Mouse (Mus musculus): ENCODE data around the gene Tsacc. TPM values are rescaled to one million over a fixed set of nuclear protein-coding genes. Genes with fewer than 3 reads are reported as not detected.
"Not testable (repeated sequence)": the region's sequence is repeated elsewhere in the genome, so short reads cannot be mapped to it uniquely, and the experiment has no call there.

Gene Tsacc
- total RNA-seq, 1 experiment from 2014 or later = not detected

- ATAC-seq (replicated peaks; ENCODE audit: insufficient number of reproducible peaks, low FRiP score, low TSS enrichment, poor library complexity, severe bottlenecking) = no peak
Measured at GRCm38 (mm10) chr3:88287110-88287509, 9.7 kb downstream of the Tsacc start, which contains the start of gene Gm38392. Gm38392 (minus strand) TSS chr3:88287210.

- ATAC-seq (replicated peaks; ENCODE audit: insufficient number of reproducible peaks, low FRiP score, low TSS enrichment, poor library complexity, severe bottlenecking) = not testable (repeated sequence)
Measured at GRCm38 (mm10) chr3:88285565-88285895, 11.3 kb downstream of the Tsacc start.

GRCm38 (mm10) chr3:88284815-88285564, 11.8 kb downstream of the Tsacc start:
- ATAC-seq (replicated peaks; ENCODE audit: insufficient number of reproducible peaks, low FRiP score, low TSS enrichment, poor library complexity, severe bottlenecking) = not testable (repeated sequence)

DNA sequence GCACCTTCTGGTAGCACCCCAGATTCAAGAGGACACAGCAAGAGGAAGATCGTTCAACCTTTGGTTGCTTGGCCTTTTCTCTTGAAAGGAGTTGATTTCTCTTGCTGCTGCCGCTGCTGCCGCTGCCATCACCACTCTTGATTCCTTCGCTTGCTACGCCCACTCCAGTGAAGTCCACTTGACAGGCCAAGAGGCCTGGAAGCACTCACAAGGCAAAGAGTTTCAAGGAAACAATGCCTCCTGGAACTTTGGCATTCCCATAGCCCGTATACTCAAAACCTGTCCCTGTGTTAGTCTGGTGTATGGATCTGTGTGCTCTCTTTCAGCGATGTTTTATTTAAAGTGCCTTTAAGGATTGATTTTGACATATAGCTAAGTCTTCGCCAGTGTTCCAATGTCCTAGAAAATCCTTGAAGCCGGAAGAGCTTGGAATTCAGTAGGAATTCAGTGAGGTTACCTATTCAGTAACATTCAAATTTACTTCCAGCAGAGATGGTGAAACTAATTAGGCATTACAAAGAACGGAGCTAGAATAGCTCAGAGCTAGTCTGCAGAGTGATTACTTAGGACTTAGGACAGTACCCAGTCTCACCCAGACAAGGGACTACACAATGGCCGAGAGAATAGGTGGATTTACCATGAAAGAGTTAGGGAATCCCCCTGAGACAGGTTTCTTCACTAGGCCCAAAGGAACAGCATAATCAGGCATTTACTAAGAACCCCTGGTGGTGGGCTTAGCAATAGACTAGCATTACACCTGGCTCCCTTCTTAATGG, 15.5 kb downstream of the Tsacc start:
- not testable (repeated sequence) for ATAC-seq (replicated peaks; ENCODE audit: insufficient number of reproducible peaks, low FRiP score, low TSS enrichment, poor library complexity, severe bottlenecking)

GRCm38 (mm10) chr3:88280035-88280434, 16.8 kb downstream of the Tsacc start:
- no peak for ATAC-seq (replicated peaks; ENCODE audit: insufficient number of reproducible peaks, low FRiP score, low TSS enrichment, poor library complexity, severe bottlenecking)

DNA sequence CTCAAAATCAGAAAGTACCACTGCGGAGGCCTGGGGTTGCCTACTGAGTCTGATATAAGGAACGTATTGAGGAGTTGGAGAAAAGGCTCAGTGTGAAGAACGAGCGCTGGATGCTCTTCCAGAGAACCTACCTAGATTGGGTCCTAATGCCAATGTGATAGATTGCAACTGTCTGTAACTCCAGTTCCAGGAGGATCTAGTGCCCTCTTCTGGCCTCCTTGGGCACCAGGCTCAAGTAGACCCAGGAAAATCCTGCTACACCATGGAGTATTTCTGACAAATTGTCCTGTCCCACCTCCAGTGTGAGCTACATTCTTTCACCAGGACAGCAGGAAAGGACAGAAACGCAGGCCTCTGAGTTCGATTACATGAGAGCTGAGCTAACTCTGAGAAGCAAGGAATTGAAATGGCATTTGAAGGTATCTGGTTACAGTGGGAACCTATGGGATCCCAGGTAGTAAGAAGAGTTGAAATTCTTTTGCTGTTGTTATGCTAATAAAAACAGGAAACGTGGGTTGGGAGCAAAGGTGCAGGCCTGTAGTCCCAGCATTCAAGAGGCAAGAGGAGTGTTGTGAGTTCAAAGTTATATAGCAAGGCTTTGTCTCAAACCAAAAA, 20.2 kb downstream of the Tsacc start:
- no peak for ATAC-seq (replicated peaks; ENCODE audit: insufficient number of reproducible peaks, low FRiP score, low TSS enrichment, poor library complexity, severe bottlenecking)

GRCm38 (mm10) chr3:88276121-88276520, 20.7 kb downstream of the Tsacc start:
- no peak for ATAC-seq (replicated peaks; ENCODE audit: insufficient number of reproducible peaks, low FRiP score, low TSS enrichment, poor library complexity, severe bottlenecking)

DNA sequence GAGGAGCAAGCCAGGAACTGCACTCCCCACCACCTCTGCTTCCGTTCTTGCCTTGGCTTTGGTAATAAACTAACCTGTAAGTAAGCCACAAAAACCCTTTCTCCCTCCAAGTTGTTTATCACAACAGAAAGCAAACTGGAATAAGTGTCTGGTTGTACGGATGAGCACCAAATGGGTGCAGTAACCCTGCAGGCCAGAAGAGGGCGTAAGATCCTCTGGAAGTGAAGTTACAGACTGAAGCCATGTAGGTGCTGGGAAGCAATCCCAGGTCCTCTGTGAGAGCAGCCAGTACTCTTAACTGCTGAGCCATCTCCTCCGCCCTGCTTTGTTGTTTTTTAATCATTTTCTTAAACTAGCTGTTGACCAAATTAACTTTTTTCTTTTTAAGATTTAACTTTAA, 22.8 kb downstream of the Tsacc start:
- no peak for ATAC-seq (replicated peaks; ENCODE audit: insufficient number of reproducible peaks, low FRiP score, low TSS enrichment, poor library complexity, severe bottlenecking)

- ATAC-seq (replicated peaks; ENCODE audit: insufficient number of reproducible peaks, low FRiP score, low TSS enrichment, poor library complexity, severe bottlenecking) = no peak
Measured at GRCm38 (mm10) chr3:88271859-88272258, 24.9 kb downstream of the Tsacc start.

GRCm38 (mm10) chr3:88271298-88271697, 25.5 kb downstream of the Tsacc start:
- ATAC-seq (replicated peaks; ENCODE audit: insufficient number of reproducible peaks, low FRiP score, low TSS enrichment, poor library complexity, severe bottlenecking) = not testable (repeated sequence)

DNA sequence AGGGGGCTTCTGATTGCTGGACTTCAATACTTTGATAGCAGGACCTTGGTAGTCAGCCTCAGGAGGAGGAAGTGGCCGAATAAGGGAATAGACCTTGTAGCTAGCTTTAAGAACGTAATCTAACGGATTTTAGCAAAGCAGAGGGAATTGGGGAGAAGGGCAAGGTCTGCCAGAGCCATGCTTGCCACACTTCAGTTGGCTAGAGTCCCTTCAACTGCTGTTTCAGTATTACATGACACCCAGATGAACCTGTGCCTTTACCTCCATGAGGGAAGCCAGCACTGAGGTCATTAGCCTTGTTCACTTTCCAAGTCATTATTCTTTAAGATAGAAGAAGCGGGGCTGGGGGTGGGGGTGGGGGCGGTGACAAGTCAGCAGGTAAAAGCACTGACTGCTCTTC, 27.8 kb downstream of the Tsacc start:
- ATAC-seq (replicated peaks; ENCODE audit: insufficient number of reproducible peaks, low FRiP score, low TSS enrichment, poor library complexity, severe bottlenecking) = no peak

DNA sequence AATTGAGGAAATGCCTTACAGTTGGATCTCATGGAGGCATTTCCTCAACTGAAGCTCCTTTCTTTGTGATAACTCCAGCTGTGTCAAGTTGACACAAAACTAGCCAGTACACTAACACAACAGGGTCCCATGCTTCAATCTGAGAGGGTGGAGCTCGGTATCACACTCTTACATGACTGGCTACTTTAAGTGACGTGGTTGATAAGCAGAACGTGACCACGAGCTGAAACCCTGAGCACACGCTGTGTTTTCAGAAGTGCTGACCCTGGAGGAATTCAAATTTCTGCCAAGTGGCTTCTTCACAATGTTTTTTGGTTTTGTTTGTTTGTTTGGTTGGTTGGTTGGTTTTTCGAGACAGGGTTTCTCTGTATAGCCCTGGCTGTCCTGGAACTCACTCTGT, 28.8 kb downstream of the Tsacc start:
- ATAC-seq (replicated peaks; ENCODE audit: insufficient number of reproducible peaks, low FRiP score, low TSS enrichment, poor library complexity, severe bottlenecking) = not testable (repeated sequence)

DNA sequence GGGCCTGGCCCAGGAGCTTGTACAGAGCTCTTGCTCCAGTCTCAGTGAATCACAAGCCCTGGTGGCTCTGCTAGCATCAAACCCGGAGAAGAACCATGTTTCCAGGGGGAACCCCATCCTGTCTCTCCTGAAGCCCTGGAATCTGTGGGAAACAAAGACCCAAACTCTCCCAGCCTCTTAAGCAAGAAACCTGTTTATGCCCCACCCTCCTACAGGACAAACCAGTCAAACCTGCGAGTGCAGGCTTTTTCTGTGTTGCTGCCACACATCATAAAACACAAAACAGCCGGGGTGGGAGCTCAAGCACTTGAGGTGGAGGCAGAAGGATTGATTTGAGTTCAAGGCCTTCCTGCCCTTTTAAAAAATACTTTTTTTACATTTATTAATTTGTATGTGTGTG, 34.5 kb downstream of the Tsacc start:
- no peak for ATAC-seq (replicated peaks; ENCODE audit: insufficient number of reproducible peaks, low FRiP score, low TSS enrichment, poor library complexity, severe bottlenecking)

- no peak for ATAC-seq (replicated peaks; ENCODE audit: insufficient number of reproducible peaks, low FRiP score, low TSS enrichment, poor library complexity, severe bottlenecking)
Measured at GRCm38 (mm10) chr3:88256382-88256781, 40.4 kb downstream of the Tsacc start.

- ATAC-seq (replicated peaks; ENCODE audit: insufficient number of reproducible peaks, low FRiP score, low TSS enrichment, poor library complexity, severe bottlenecking) = no peak
Measured at GRCm38 (mm10) chr3:88255950-88256349, 40.8 kb downstream of the Tsacc start.

GRCm38 (mm10) chr3:88254268-88254926, 42.4 kb downstream of the Tsacc start, which contains the start of gene Rhbg:
Rhbg (minus strand) TSS chr3:88254709.
- peak; percentile 57; the same call in 1 of the 2 replicates for ATAC-seq (replicated peaks; ENCODE audit: insufficient number of reproducible peaks, low FRiP score, low TSS enrichment, poor library complexity, severe bottlenecking)

- ATAC-seq (replicated peaks; ENCODE audit: insufficient number of reproducible peaks, low FRiP score, low TSS enrichment, poor library complexity, severe bottlenecking) = no peak
Measured at GRCm38 (mm10) chr3:88252739-88253138, 44.1 kb downstream of the Tsacc start.

GRCm38 (mm10) chr3:88248406-88248805, 48.4 kb downstream of the Tsacc start:
- ATAC-seq (replicated peaks; ENCODE audit: insufficient number of reproducible peaks, low FRiP score, low TSS enrichment, poor library complexity, severe bottlenecking) = no peak

- ATAC-seq (replicated peaks; ENCODE audit: insufficient number of reproducible peaks, low FRiP score, low TSS enrichment, poor library complexity, severe bottlenecking) = no peak
Measured at GRCm38 (mm10) chr3:88247666-88248065, 49.1 kb downstream of the Tsacc start.

Data from monocyte, adult 5-6 weeks (primary cell).